Mouse (Mus musculus): Measurements from ENCODE around the gene Tbrg1. TPM values are rescaled to one million over a fixed set of nuclear protein-coding genes. Genes with fewer than 3 reads are reported as not detected.

Tbrg1 gene
- polyA plus RNA-seq, 1 experiment: 89.7 TPM

GRCm38 (mm10) chr9:37646246-37646645 is 10.9 kb downstream of the Tbrg1 start:
- TF ChIP-seq MAX (IDR thresholded peaks at IDR 0.05) (no peak), FOSL1 (IDR thresholded peaks at IDR 0.05; ENCODE audit: insufficient read depth, low read length, poor library complexity, severe bottlenecking) (no peak), CTCF (IDR thresholded peaks at IDR 0.05; ENCODE audit: control insufficient read depth, insufficient read depth, insufficient read length) (no peak), MYOG (IDR thresholded peaks at IDR 0.05; ENCODE audit: control insufficient read depth, extremely low read depth, insufficient read length) (no peak), CEBPB (IDR thresholded peaks at IDR 0.05; ENCODE audit: low read depth) (no peak), MYOD1 (IDR thresholded peaks at IDR 0.05; ENCODE audit: control insufficient read depth, insufficient read length, low read depth) (no peak)
- H3K79me2 ChIP-seq (ENCODE audit: control insufficient read depth, insufficient read depth): no peaks in the 10 kb centered on the region
- H3K79me3 ChIP-seq (ENCODE audit: low read depth): no peaks in the 10 kb centered on the region
- H3K27me3 ChIP-seq (ENCODE audit: control insufficient read depth, insufficient read depth, insufficient read length): no peaks in the 10 kb centered on the region
- peaks cover 39% of the 10 kb centered on the region for H3K36me3 ChIP-seq (ENCODE audit: control insufficient read depth, insufficient read depth)
- no peak overlapping the region for H3ac ChIP-seq (ENCODE audit: control insufficient read depth, insufficient read length, low read depth)
- no peak overlapping the region for H3K4me3 ChIP-seq (ENCODE audit: insufficient read depth, poor library complexity, severe bottlenecking)

GRCm38 (mm10) chr9:37638721-37639120 is 18.4 kb downstream of the Tbrg1 start:
- no peak overlapping the region for H3K4me3 ChIP-seq (ENCODE audit: insufficient read depth, poor library complexity, severe bottlenecking)
- H3K27me3 ChIP-seq (ENCODE audit: control insufficient read depth, insufficient read depth, insufficient read length): no peaks in the 10 kb centered on the region
- H3K36me3 ChIP-seq (ENCODE audit: control insufficient read depth, insufficient read depth): no peaks in the 10 kb centered on the region
- TF ChIP-seq MYOG (IDR thresholded peaks at IDR 0.05; ENCODE audit: control insufficient read depth, extremely low read depth, insufficient read length) (no peak), USF1 (IDR thresholded peaks at IDR 0.05; ENCODE audit: low read depth) (no peak), MYOD1 (IDR thresholded peaks at IDR 0.05; ENCODE audit: control insufficient read depth, insufficient read length, low read depth) (no peak), FOSL1 (IDR thresholded peaks at IDR 0.05; ENCODE audit: insufficient read depth, low read length, poor library complexity, severe bottlenecking) (no peak), CTCF (IDR thresholded peaks at IDR 0.05; ENCODE audit: control insufficient read depth, insufficient read depth, insufficient read length) (no peak), MAX (IDR thresholded peaks at IDR 0.05) (no peak), CEBPB (IDR thresholded peaks at IDR 0.05; ENCODE audit: low read depth) (no peak)
- H3ac ChIP-seq (ENCODE audit: control insufficient read depth, insufficient read length, low read depth): no peak overlapping the region
- no peaks in the 10 kb centered on the region for H3K79me2 ChIP-seq (ENCODE audit: control insufficient read depth, insufficient read depth)
- no peaks in the 10 kb centered on the region for H3K79me3 ChIP-seq (ENCODE audit: low read depth)

- no peaks in the 10 kb centered on the region for H3K79me2 ChIP-seq (ENCODE audit: control insufficient read depth, insufficient read depth)
- no peak for TF ChIP-seq CTCF (IDR thresholded peaks at IDR 0.05; ENCODE audit: control insufficient read depth, insufficient read depth, insufficient read length)
- no peak for TF ChIP-seq FOSL1 (IDR thresholded peaks at IDR 0.05; ENCODE audit: insufficient read depth, low read length, poor library complexity, severe bottlenecking)
- no peak for TF ChIP-seq USF1 (IDR thresholded peaks at IDR 0.05; ENCODE audit: low read depth)
- no peak for TF ChIP-seq MYOG (IDR thresholded peaks at IDR 0.05; ENCODE audit: control insufficient read depth, extremely low read depth, insufficient read length)
- no peak for TF ChIP-seq MYOD1 (IDR thresholded peaks at IDR 0.05; ENCODE audit: control insufficient read depth, insufficient read length, low read depth)
- TF ChIP-seq CEBPB (IDR thresholded peaks at IDR 0.05; ENCODE audit: low read depth): no peak
- TF ChIP-seq MAX (IDR thresholded peaks at IDR 0.05): no peak
- no peak overlapping the region for H3ac ChIP-seq (ENCODE audit: control insufficient read depth, insufficient read length, low read depth)
- no peak overlapping the region for H3K4me3 ChIP-seq (ENCODE audit: insufficient read depth, poor library complexity, severe bottlenecking)
- no peaks in the 10 kb centered on the region for H3K36me3 ChIP-seq (ENCODE audit: control insufficient read depth, insufficient read depth)
- H3K27me3 ChIP-seq (ENCODE audit: control insufficient read depth, insufficient read depth, insufficient read length): no peaks in the 10 kb centered on the region
- no peaks in the 10 kb centered on the region for H3K79me3 ChIP-seq (ENCODE audit: low read depth)
Observed at GRCm38 (mm10) chr9:37636800-37637542, 20.1 kb downstream of the Tbrg1 start.

- Histone ChIP-seq H3K79me3 (ENCODE audit: low read depth) (no peaks in the 10 kb centered on the region), H3ac (ENCODE audit: control insufficient read depth, insufficient read length, low read depth) (no peak overlapping the region), H3K27me3 (ENCODE audit: control insufficient read depth, insufficient read depth, insufficient read length) (no peaks in the 10 kb centered on the region), H3K4me3 (ENCODE audit: insufficient read depth, poor library complexity, severe bottlenecking) (no peak overlapping the region), H3K79me2 (ENCODE audit: control insufficient read depth, insufficient read depth) (no peaks in the 10 kb centered on the region), H3K36me3 (ENCODE audit: control insufficient read depth, insufficient read depth) (no peaks in the 10 kb centered on the region)
- TF ChIP-seq MYOG (IDR thresholded peaks at IDR 0.05; ENCODE audit: control insufficient read depth, extremely low read depth, insufficient read length): no peak
- no peak for TF ChIP-seq MAX (IDR thresholded peaks at IDR 0.05)
- no peak for TF ChIP-seq CEBPB (IDR thresholded peaks at IDR 0.05; ENCODE audit: low read depth)
- TF ChIP-seq USF1 (IDR thresholded peaks at IDR 0.05; ENCODE audit: low read depth): peak; percentile 22
- TF ChIP-seq MYOD1 (IDR thresholded peaks at IDR 0.05; ENCODE audit: control insufficient read depth, insufficient read length, low read depth): no peak
- TF ChIP-seq CTCF (IDR thresholded peaks at IDR 0.05; ENCODE audit: control insufficient read depth, insufficient read depth, insufficient read length): peak; percentile 64
- no peak for TF ChIP-seq FOSL1 (IDR thresholded peaks at IDR 0.05; ENCODE audit: insufficient read depth, low read length, poor library complexity, severe bottlenecking)
Observed at GRCm38 (mm10) chr9:37636335-37636734, 20.8 kb downstream of the Tbrg1 start.

- H3K4me3 ChIP-seq (ENCODE audit: insufficient read depth, poor library complexity, severe bottlenecking): no peak overlapping the region
- no peaks in the 10 kb centered on the region for H3K79me2 ChIP-seq (ENCODE audit: control insufficient read depth, insufficient read depth)
- H3K36me3 ChIP-seq (ENCODE audit: control insufficient read depth, insufficient read depth): no peaks in the 10 kb centered on the region
- H3K27me3 ChIP-seq (ENCODE audit: control insufficient read depth, insufficient read depth, insufficient read length): no peaks in the 10 kb centered on the region
- no peak for TF ChIP-seq USF1 (IDR thresholded peaks at IDR 0.05; ENCODE audit: low read depth)
- no peak for TF ChIP-seq CEBPB (IDR thresholded peaks at IDR 0.05; ENCODE audit: low read depth)
- no peak for TF ChIP-seq FOSL1 (IDR thresholded peaks at IDR 0.05; ENCODE audit: insufficient read depth, low read length, poor library complexity, severe bottlenecking)
- no peak for TF ChIP-seq CTCF (IDR thresholded peaks at IDR 0.05; ENCODE audit: control insufficient read depth, insufficient read depth, insufficient read length)
- no peak for TF ChIP-seq MYOG (IDR thresholded peaks at IDR 0.05; ENCODE audit: control insufficient read depth, extremely low read depth, insufficient read length)
- no peak for TF ChIP-seq MAX (IDR thresholded peaks at IDR 0.05)
- TF ChIP-seq MYOD1 (IDR thresholded peaks at IDR 0.05; ENCODE audit: control insufficient read depth, insufficient read length, low read depth): no peak
- no peaks in the 10 kb centered on the region for H3K79me3 ChIP-seq (ENCODE audit: low read depth)
- no peak overlapping the region for H3ac ChIP-seq (ENCODE audit: control insufficient read depth, insufficient read length, low read depth)
Observed at GRCm38 (mm10) chr9:37634269-37634668, 22.8 kb downstream of the Tbrg1 start.

Measured in C2C12 (cell line).